Comparison of ENCODE assay signal across 17 mouse cellular contexts in genomic region chr3:109487823-109488222, GRCm38 (mm10).
DNase-seq lines count a peak whose midpoint lies in the region; ATAC-seq lines count a peak whose summit lies in the region.
"Had no signal": no experiment of that assay in that cellular context is flagged by ENCODE, and none has a peak within 500 bp of the region (broad histone marks: within the 10 kb centered on the region; RNA-seq: fewer than 3 reads in every experiment).

No protein-coding gene starts in this region.

- WGBS in hindbrain, embryonic 14.5 days: 94% methylated on average over 4 of the region's 4 CpGs
- 94% methylated on average over 4 of the region's 4 CpGs for WGBS in hindbrain, embryonic 11.5 days
- 91% methylated on average over 4 of the region's 4 CpGs for WGBS in neural tube, embryonic 13.5 days
- WGBS in neural tube, embryonic 15.5 days: 91% methylated on average over 4 of the region's 4 CpGs
- 91% methylated on average over 4 of the region's 4 CpGs for WGBS in midbrain, embryonic 14.5 days
- WGBS in forebrain, embryonic 16.5 days: 94% methylated on average over 4 of the region's 4 CpGs

- no peak for ATAC-seq in hindbrain, embryonic 14.5 days (ENCODE audit: low FRiP score)
- ATAC-seq in hindbrain, embryonic 11.5 days (ENCODE audit: low FRiP score): no peak
- no peak for ATAC-seq in neural tube, embryonic 13.5 days (ENCODE audit: low read depth)
- ATAC-seq in neural tube, embryonic 15.5 days (ENCODE audit: low FRiP score): no peak
- no peak for ATAC-seq in midbrain, embryonic 14.5 days (ENCODE audit: low FRiP score, low TSS enrichment)
- no peak for ATAC-seq in forebrain, embryonic 16.5 days
- ATAC-seq: forebrain, postnatal 0 days had no signal

- DNase-seq in hindbrain, embryonic 14.5 days (ENCODE audit: low spot score): no peak
- no peak for DNase-seq in hindbrain, embryonic 11.5 days (ENCODE audit: low spot score)
- no peak for DNase-seq in midbrain, embryonic 14.5 days
- DNase-seq: adrenal gland, adult 2 months; adrenal gland, postnatal 25 days; cerebellum, adult 18-20 months; cerebellum, adult 9-11 months; cerebellum, postnatal 36 days; forebrain, postnatal 0 days; gastrocnemius, postnatal 14 days; heart, postnatal 36 days had no signal

- H3K27ac ChIP-seq in hindbrain, embryonic 14.5 days: peak overlapping the region; percentile 59
- H3K27ac ChIP-seq in hindbrain, embryonic 11.5 days (ENCODE audit: low read depth, low read length): no peak overlapping the region
- peak overlapping the region; percentile 70 for H3K27ac ChIP-seq in neural tube, embryonic 13.5 days (replicated peaks)
- no peak overlapping the region for H3K27ac ChIP-seq in neural tube, embryonic 15.5 days (replicated peaks)
- peak overlapping the region; percentile 28 for H3K27ac ChIP-seq in midbrain, embryonic 14.5 days (replicated peaks; ENCODE audit: low read depth, low read length)
- H3K27ac ChIP-seq in forebrain, embryonic 16.5 days (ENCODE audit: low read length): no peak overlapping the region
- H3K27ac ChIP-seq: embryonic facial prominence, embryonic 13.5 days; forebrain, embryonic 12.5 days; heart, embryonic 13.5 days had no signal

- H3K4me3 ChIP-seq in hindbrain, embryonic 14.5 days (replicated peaks; ENCODE audit: low read length): no peak overlapping the region
- H3K4me3 ChIP-seq in hindbrain, embryonic 11.5 days (ENCODE audit: low read depth, low read length): no peak overlapping the region
- no peak overlapping the region for H3K4me3 ChIP-seq in neural tube, embryonic 13.5 days
- no peak overlapping the region for H3K4me3 ChIP-seq in neural tube, embryonic 15.5 days (replicated peaks)
- H3K4me3 ChIP-seq in midbrain, embryonic 14.5 days (replicated peaks; ENCODE audit: low read depth, low read length): no peak overlapping the region
- no peak overlapping the region for H3K4me3 ChIP-seq in forebrain, embryonic 16.5 days (replicated peaks; ENCODE audit: low read length)
- H3K4me3 ChIP-seq: embryonic facial prominence, embryonic 13.5 days; forebrain, embryonic 12.5 days; heart, embryonic 13.5 days had no signal

- no peak overlapping the region for H3K9ac ChIP-seq in hindbrain, embryonic 14.5 days
- no peak overlapping the region for H3K9ac ChIP-seq in hindbrain, embryonic 11.5 days (ENCODE audit: low read depth, low read length)
- H3K9ac ChIP-seq in neural tube, embryonic 13.5 days: no peak overlapping the region
- no peak overlapping the region for H3K9ac ChIP-seq in neural tube, embryonic 15.5 days (replicated peaks)
- H3K9ac ChIP-seq in midbrain, embryonic 14.5 days (replicated peaks; ENCODE audit: low read length): no peak overlapping the region
- H3K9ac ChIP-seq in forebrain, embryonic 16.5 days (replicated peaks; ENCODE audit: low read depth, low read length): no peak overlapping the region
- H3K9ac ChIP-seq: embryonic facial prominence, embryonic 13.5 days; forebrain, embryonic 12.5 days; forebrain, postnatal 0 days; heart, embryonic 13.5 days had no signal

- H3K36me3 ChIP-seq in hindbrain, embryonic 14.5 days (replicated peaks; ENCODE audit: control insufficient read depth, insufficient read depth): no peaks in the 10 kb centered on the region
- H3K36me3 ChIP-seq in hindbrain, embryonic 11.5 days (ENCODE audit: control insufficient read depth, insufficient read depth, low read length): no peaks in the 10 kb centered on the region
- no peaks in the 10 kb centered on the region for H3K36me3 ChIP-seq in neural tube, embryonic 13.5 days
- H3K36me3 ChIP-seq in neural tube, embryonic 15.5 days: no peaks in the 10 kb centered on the region
- no peaks in the 10 kb centered on the region for H3K36me3 ChIP-seq in midbrain, embryonic 14.5 days (ENCODE audit: control insufficient read depth, insufficient read depth, low read length)
- H3K36me3 ChIP-seq in forebrain, embryonic 16.5 days (ENCODE audit: control insufficient read depth, insufficient read depth): no peaks in the 10 kb centered on the region
- H3K36me3 ChIP-seq: embryonic facial prominence, embryonic 13.5 days; forebrain, embryonic 12.5 days; heart, embryonic 13.5 days had no signal

- no peaks in the 10 kb centered on the region for H3K9me3 ChIP-seq in hindbrain, embryonic 14.5 days (ENCODE audit: control insufficient read depth, low read length)
- no peaks in the 10 kb centered on the region for H3K9me3 ChIP-seq in hindbrain, embryonic 11.5 days (ENCODE audit: control insufficient read depth, low read length)
- H3K9me3 ChIP-seq in neural tube, embryonic 13.5 days: no peaks in the 10 kb centered on the region
- H3K9me3 ChIP-seq in neural tube, embryonic 15.5 days (replicated peaks): no peaks in the 10 kb centered on the region
- no peaks in the 10 kb centered on the region for H3K9me3 ChIP-seq in midbrain, embryonic 14.5 days (ENCODE audit: control insufficient read depth, low read length)
- H3K9me3 ChIP-seq in forebrain, embryonic 16.5 days (ENCODE audit: control insufficient read depth, low read length): no peaks in the 10 kb centered on the region
- H3K9me3 ChIP-seq: embryonic facial prominence, embryonic 13.5 days; forebrain, embryonic 12.5 days; heart, embryonic 13.5 days had no signal

- H3K4me2 ChIP-seq in hindbrain, embryonic 14.5 days (replicated peaks): no peak overlapping the region
- H3K4me2 ChIP-seq in hindbrain, embryonic 11.5 days (replicated peaks; ENCODE audit: low read depth, low read length): no peak overlapping the region
- no peak overlapping the region for H3K4me2 ChIP-seq in neural tube, embryonic 13.5 days
- no peak overlapping the region for H3K4me2 ChIP-seq in neural tube, embryonic 15.5 days
- no peak overlapping the region for H3K4me2 ChIP-seq in midbrain, embryonic 14.5 days (ENCODE audit: low read length)
- no peak overlapping the region for H3K4me2 ChIP-seq in forebrain, embryonic 16.5 days (ENCODE audit: low read length)
- H3K4me2 ChIP-seq: embryonic facial prominence, embryonic 13.5 days; forebrain, embryonic 12.5 days; heart, embryonic 13.5 days had no signal

- H3K4me1 ChIP-seq in hindbrain, embryonic 14.5 days (replicated peaks; ENCODE audit: control insufficient read depth, insufficient read depth, low read length): peaks cover 10% of the 10 kb centered on the region; the same call in 1 of the 2 replicates
- H3K4me1 ChIP-seq in hindbrain, embryonic 11.5 days (replicated peaks; ENCODE audit: control insufficient read depth, insufficient read depth, low read length): no peaks in the 10 kb centered on the region; the same call in 1 of the 2 replicates
- H3K4me1 ChIP-seq in neural tube, embryonic 13.5 days (replicated peaks): peaks cover 44% of the 10 kb centered on the region
- H3K4me1 ChIP-seq in neural tube, embryonic 15.5 days: peaks cover 14% of the 10 kb centered on the region
- peaks cover 3% of the 10 kb centered on the region; the same call in 1 of the 2 replicates for H3K4me1 ChIP-seq in midbrain, embryonic 14.5 days (ENCODE audit: control insufficient read depth, insufficient read depth, low read length)
- H3K4me1 ChIP-seq in forebrain, embryonic 16.5 days (replicated peaks; ENCODE audit: control insufficient read depth, insufficient read depth, low read length): no peaks in the 10 kb centered on the region; the same call in 1 of the 2 replicates
- H3K4me1 ChIP-seq: embryonic facial prominence, embryonic 13.5 days; heart, embryonic 13.5 days had no signal

- no peaks in the 10 kb centered on the region for H3K27me3 ChIP-seq in hindbrain, embryonic 14.5 days (ENCODE audit: control insufficient read depth, insufficient read depth, low read length)
- H3K27me3 ChIP-seq in hindbrain, embryonic 11.5 days (ENCODE audit: control insufficient read depth, insufficient read depth, low read length): no peaks in the 10 kb centered on the region
- H3K27me3 ChIP-seq in neural tube, embryonic 13.5 days: no peaks in the 10 kb centered on the region
- H3K27me3 ChIP-seq in neural tube, embryonic 15.5 days (replicated peaks): no peaks in the 10 kb centered on the region
- no peaks in the 10 kb centered on the region for H3K27me3 ChIP-seq in midbrain, embryonic 14.5 days (ENCODE audit: control insufficient read depth, insufficient read depth, low read length)
- no peaks in the 10 kb centered on the region for H3K27me3 ChIP-seq in forebrain, embryonic 16.5 days (replicated peaks; ENCODE audit: control insufficient read depth, insufficient read depth, low read length)
- H3K27me3 ChIP-seq: embryonic facial prominence, embryonic 13.5 days; forebrain, embryonic 12.5 days; heart, embryonic 13.5 days had no signal

Comparison
In these comparisons a context has a peak if more than half of its experiments do, and no peak if none do; other contexts are left out.
1. H3K27ac ChIP-seq: peak in hindbrain, embryonic 14.5 days (single experiment), neural tube, embryonic 13.5 days (single experiment) and midbrain, embryonic 14.5 days (single experiment); none in hindbrain, embryonic 11.5 days (single experiment), neural tube, embryonic 15.5 days (single experiment) and forebrain, embryonic 16.5 days (single experiment).